Comparison of ENCODE assay signal across 8 mouse cellular contexts in the genomic region with DNA sequence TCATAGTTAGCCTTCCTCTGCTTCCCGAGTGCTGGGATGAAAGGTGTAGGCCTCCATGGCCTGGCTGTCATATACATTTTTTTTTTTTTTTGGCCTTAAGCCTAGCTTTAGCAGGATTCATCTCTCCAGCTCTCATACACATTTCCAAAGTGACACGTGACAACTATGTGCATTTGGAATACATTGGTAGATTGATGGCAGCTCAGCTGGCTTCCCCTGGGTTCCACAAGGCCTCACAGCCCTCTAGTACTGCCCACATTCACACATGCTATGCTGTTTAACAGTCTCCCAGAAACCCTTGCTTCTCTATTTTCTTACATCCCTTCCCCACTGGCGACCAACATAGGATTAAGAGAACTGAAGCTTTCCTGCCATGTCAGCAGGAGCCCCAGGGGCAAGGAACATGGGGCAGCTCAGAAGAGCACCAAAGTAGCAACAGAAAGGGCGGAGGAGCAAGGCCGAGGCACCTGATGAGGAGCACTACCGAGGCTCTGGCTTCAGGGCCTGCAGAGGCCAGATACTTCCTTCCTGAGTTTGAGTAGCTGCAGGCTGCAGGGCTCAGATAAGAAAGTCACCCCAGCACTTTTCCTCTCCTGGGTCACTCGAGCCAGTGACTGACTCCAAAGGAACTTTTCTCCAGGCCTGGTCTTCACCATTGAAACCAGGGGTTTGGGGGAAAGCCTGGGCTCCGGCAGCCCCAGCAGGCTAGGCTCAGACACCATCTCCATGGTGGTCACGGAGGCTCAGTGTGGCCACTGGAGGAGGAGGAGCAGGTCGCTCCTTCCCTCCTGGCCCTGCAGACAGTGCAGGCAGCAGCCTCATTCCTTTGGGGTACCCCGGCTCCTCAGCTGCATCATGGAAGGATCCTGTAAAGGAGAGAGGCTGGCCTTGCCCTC. TPM values are rescaled to one million over a fixed set of nuclear protein-coding genes. Genes with fewer than 3 reads are reported as not detected.
DNase-seq lines count a peak whose midpoint lies in the region; ATAC-seq and TF ChIP-seq lines count a peak whose summit lies in the region.
"Had no signal": no experiment of that assay in that cellular context is flagged by ENCODE, and none has a peak within 500 bp of the region (broad histone marks: within the 10 kb centered on the region; RNA-seq: fewer than 3 reads in every experiment).

No protein-coding gene starts in this region.

- no peak overlapping the region; the same call in 1 of the 2 replicates for H3K9ac ChIP-seq in heart, embryonic 15.5 days
- H3K9ac ChIP-seq in midbrain, postnatal 0 days (replicated peaks; ENCODE audit: low read length, poor library complexity, severe bottlenecking) = no peak overlapping the region
- H3K9ac ChIP-seq: hindbrain, embryonic 13.5 days had no signal

- peaks cover 73% of the 10 kb centered on the region for H3K36me3 ChIP-seq in heart, embryonic 15.5 days
- peaks cover 45% of the 10 kb centered on the region for H3K36me3 ChIP-seq in midbrain, postnatal 0 days (ENCODE audit: insufficient read depth, low read length)

- peaks cover 21% of the 10 kb centered on the region for H3K4me1 ChIP-seq in heart, embryonic 15.5 days (replicated peaks)
- H3K4me1 ChIP-seq in midbrain, postnatal 0 days (ENCODE audit: insufficient read depth, low read length) = no peaks in the 10 kb centered on the region

- no peak overlapping the region for H3K4me2 ChIP-seq in heart, embryonic 15.5 days
- no peak overlapping the region for H3K4me2 ChIP-seq in midbrain, postnatal 0 days (ENCODE audit: low read depth, low read length, poor library complexity, severe bottlenecking)
- H3K4me2 ChIP-seq: hindbrain, embryonic 13.5 days had no signal

- DNase-seq in layer of hippocampus, adult 2 months (ENCODE audit: low spot score in 2 of 2) = no peak
- DNase-seq in layer of hippocampus, adult 11-12 months (ENCODE audit: low spot score) = no peak
- peak; percentile 84 for DNase-seq in c-Kit-positive CD71-positive TER-119-positive erythroid progenitor cells, embryonic 14.5 days (ENCODE audit: low spot score)
- no peak for DNase-seq in cerebellum, adult 8-10 months
- no peak for DNase-seq in midbrain, postnatal 0 days (ENCODE audit: low spot score)

- no peaks in the 10 kb centered on the region for H3K27me3 ChIP-seq in heart, embryonic 15.5 days
- no peaks in the 10 kb centered on the region for H3K27me3 ChIP-seq in midbrain, postnatal 0 days (ENCODE audit: insufficient read depth, low read length)
- H3K27me3 ChIP-seq: hindbrain, embryonic 13.5 days had no signal

- ATAC-seq in heart, embryonic 15.5 days (replicated peaks; ENCODE audit: insufficient number of reproducible peaks, insufficient read depth, low FRiP score, low read depth) = no peak; the same call in 1 of the 2 replicates
- ATAC-seq in megakaryocyte-erythroid progenitor cell, adult 5-6 weeks (replicated peaks; ENCODE audit: low FRiP score, low TSS enrichment, poor library complexity, severe bottlenecking) = peak; percentile 78
- no peak for ATAC-seq in midbrain, postnatal 0 days (ENCODE audit: low FRiP score)

- no peaks in the 10 kb centered on the region for H3K9me3 ChIP-seq in heart, embryonic 15.5 days (replicated peaks)
- H3K9me3 ChIP-seq in midbrain, postnatal 0 days (ENCODE audit: low read length) = no peaks in the 10 kb centered on the region
- H3K9me3 ChIP-seq: hindbrain, embryonic 13.5 days had no signal

- WGBS in heart, embryonic 15.5 days = 66% methylated on average over 11 of the region's 11 CpGs
- WGBS in midbrain, postnatal 0 days = 90% methylated on average over 11 of the region's 11 CpGs

- peak overlapping the region; percentile 65 for H3K27ac ChIP-seq in layer of hippocampus, adult 2 months
- H3K27ac ChIP-seq in heart, embryonic 15.5 days = peak overlapping the region; percentile 52
- H3K27ac ChIP-seq in midbrain, postnatal 0 days (ENCODE audit: low read depth, low read length) = no peak overlapping the region
- H3K27ac ChIP-seq: hindbrain, embryonic 13.5 days had no signal

- no peak for TF ChIP-seq CTCF in layer of hippocampus, adult 2 months (conservative IDR thresholded peaks at IDR 0.05)
- TF ChIP-seq CTCF in midbrain, postnatal 0 days (IDR thresholded peaks at IDR 0.05) = no peak

- H3K4me3 ChIP-seq in layer of hippocampus, adult 2 months = no peak overlapping the region
- H3K4me3 ChIP-seq in heart, embryonic 15.5 days = no peak overlapping the region
- H3K4me3 ChIP-seq in midbrain, postnatal 0 days (ENCODE audit: low read depth, low read length) = no peak overlapping the region
- H3K4me3 ChIP-seq: hindbrain, embryonic 13.5 days had no signal

RNA-seq across cellular contexts. Expression of gene Samm50, which starts 17.7 kb away (rescaled TPM):
- 100 to 1,000 TPM in 1 of 2 experiments, 10 to 100 TPM in 1; 93.6 to 102 TPM for total RNA-seq in layer of hippocampus, adult 2 months (2021)
- 122 and 124 TPM in 2 replicates for polyA plus RNA-seq in heart, embryonic 15.5 days (2015; fragmentation: Nextera tagmentation; extraction: Ambion mirVana)
- total RNA-seq in megakaryocyte-erythroid progenitor cell, adult 5-6 weeks (2014; fragmentation: Nextera tagmentation) = 69.2 and 88.5 TPM in 2 replicates
- total RNA-seq in megakaryocyte-erythroid progenitor cell, adult 5-6 weeks (2017) = 46.4 and 53.9 TPM in 2 replicates
- total RNA-seq in midbrain, postnatal 0 days (2014; rRNA removed) = 38.9 and 39.7 TPM in 2 replicates
- polyA plus RNA-seq in midbrain, postnatal 0 days (2015; fragmentation: Nextera tagmentation; extraction: Ambion mirVana) = 88.1 and 90.9 TPM in 2 replicates

RNA-seq across cellular contexts. Expression of gene Parvb, which starts 22.1 kb away (rescaled TPM):
- total RNA-seq in layer of hippocampus, adult 2 months (2021) = 10 to 100 TPM; 29.9 to 34.0 TPM
- polyA plus RNA-seq in heart, embryonic 15.5 days (2015; fragmentation: Nextera tagmentation; extraction: Ambion mirVana) = 12.2 and 13.5 TPM in 2 replicates
- total RNA-seq in megakaryocyte-erythroid progenitor cell, adult 5-6 weeks (2014; fragmentation: Nextera tagmentation) = 28.9 and 29.8 TPM in 2 replicates
- 2.1 and 3.2 TPM in 2 replicates for total RNA-seq in megakaryocyte-erythroid progenitor cell, adult 5-6 weeks (2017)
- 9.6 and 14.0 TPM in 2 replicates for total RNA-seq in midbrain, postnatal 0 days (2014; rRNA removed)
- polyA plus RNA-seq in midbrain, postnatal 0 days (2015; fragmentation: Nextera tagmentation; extraction: Ambion mirVana) = 4.3 and 5.8 TPM in 2 replicates

RNA-seq across cellular contexts. Expression of gene Pnpla3, which starts 42.1 kb away (rescaled TPM):
- total RNA-seq in layer of hippocampus, adult 2 months (2021) = 1 to 10 TPM; 7.3 to 8.1 TPM
- polyA plus RNA-seq in heart, embryonic 15.5 days (2015; fragmentation: Nextera tagmentation; extraction: Ambion mirVana) = 0.55 and 0.68 TPM in 2 replicates
- not detected in 2 replicates for total RNA-seq in megakaryocyte-erythroid progenitor cell, adult 5-6 weeks (2014; fragmentation: Nextera tagmentation)
- not detected in 2 replicates for total RNA-seq in megakaryocyte-erythroid progenitor cell, adult 5-6 weeks (2017)
- total RNA-seq in midbrain, postnatal 0 days (2014; rRNA removed) = 6.9 and 7.3 TPM in 2 replicates
- polyA plus RNA-seq in midbrain, postnatal 0 days (2015; fragmentation: Nextera tagmentation; extraction: Ambion mirVana) = 5.1 and 5.4 TPM in 2 replicates
